Mouse (Mus musculus) lung, postnatal 0 days (tissue): ENCODE data around the gene Marc1.

Experiments used
- CTCF ChIP-seq: IDR thresholded peaks from 2 replicates; pipeline ENCODE4 v1.5.1; 2016; ENCODE audit warnings: antibody characterized with exemption, mild to moderate bottlenecking
- EP300 ChIP-seq: IDR thresholded peaks from 2 replicates; pipeline ENCODE4 v1.6.1; 2016; ENCODE audit warnings: antibody characterized with exemption, mild to moderate bottlenecking, control low read depth

- no peak for TF ChIP-seq CTCF
- TF ChIP-seq EP300: no peak
These were observed 22.4 kb upstream of the Marc1 start for GRCm38 (mm10) chr1:184833499-184833898.
